Mouse (Mus musculus): ENCODE measurements around the gene Kcnj6. TPM values are rescaled to one million over a fixed set of nuclear protein-coding genes. Genes with fewer than 3 reads are reported as not detected.

The Kcnj6 gene
- polyA plus RNA-seq, 1 experiment from 2014 or later = 0.54 TPM

DNA sequence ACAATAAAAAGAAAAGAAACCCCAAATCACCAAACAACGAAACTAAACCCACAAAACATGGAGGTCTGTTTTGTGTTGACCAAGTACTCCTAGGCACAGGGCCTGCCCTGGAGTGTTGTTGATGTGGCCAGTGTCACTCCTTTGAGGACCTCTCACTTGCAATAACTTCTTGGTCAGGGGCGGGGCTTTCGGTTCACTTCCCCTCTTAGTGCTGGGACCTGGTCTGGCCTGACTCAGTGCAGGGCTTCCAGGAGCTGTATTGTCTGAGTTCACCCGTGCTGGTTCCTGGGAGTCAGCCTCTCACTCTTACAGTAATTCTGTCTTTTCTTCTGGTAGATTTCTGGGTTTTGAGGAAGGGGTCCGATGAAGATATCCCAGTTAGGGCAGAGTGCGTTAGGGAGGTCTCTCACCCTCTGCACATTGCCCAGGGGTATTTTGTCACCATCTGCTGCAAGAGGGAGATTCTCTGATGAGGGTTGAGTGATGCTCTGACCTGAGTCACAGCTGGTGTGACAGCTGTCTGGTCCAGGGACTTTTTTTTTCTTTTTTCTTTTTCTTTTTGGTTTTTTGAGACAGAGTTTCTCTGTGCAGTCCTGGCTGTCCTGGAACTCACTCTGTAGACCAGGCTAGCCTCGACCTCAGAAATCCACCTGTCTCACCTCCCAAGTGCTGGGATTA is 276.9 kb downstream of the Kcnj6 start:
- Histone ChIP-seq H3K4me2 (no peak overlapping the region), H3K36me3 (replicated peaks) (no peaks in the 10 kb centered on the region), H3K9ac (no peak overlapping the region), H3K9me3 (peaks cover 12% of the 10 kb centered on the region; the same call in 1 of the 2 replicates), H3K27me3 (no peaks in the 10 kb centered on the region; the same call in 1 of the 2 replicates), H3K4me1 (peaks cover 9% of the 10 kb centered on the region), H3K4me3 (replicated peaks) (no peak overlapping the region), H3K27ac (no peak overlapping the region)
- WGBS = 76% methylated on average over 7 of the region's 7 CpGs
- no peak for ATAC-seq (ENCODE audit: low FRiP score)

DNA sequence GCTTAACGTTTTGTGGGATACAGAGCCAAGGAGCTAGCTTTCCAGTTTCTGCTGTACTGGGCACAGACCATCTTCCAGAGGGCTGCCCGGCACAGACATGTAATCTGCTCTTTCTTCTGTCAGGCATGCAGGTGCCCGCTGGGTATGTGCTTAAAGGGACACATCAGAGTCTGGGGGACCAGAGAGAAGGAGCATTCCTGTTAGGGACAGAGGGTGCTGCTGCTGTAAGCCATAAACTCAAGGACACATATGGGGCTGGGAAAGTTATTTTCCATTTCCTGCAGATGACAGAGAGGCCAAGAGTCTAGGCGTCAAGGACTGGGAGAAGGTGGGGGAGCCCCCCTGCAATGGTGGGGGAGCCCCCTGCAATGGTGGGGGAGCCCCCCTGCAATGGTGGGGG is 278.0 kb downstream of the Kcnj6 start:
- ATAC-seq (ENCODE audit: low FRiP score) = no peak
- Histone ChIP-seq H3K4me1 (peaks cover 4% of the 10 kb centered on the region), H3K27ac (0 out of 2 replicates have a peak overlapping the region, but pooled peaks have one; percentile 0), H3K36me3 (replicated peaks) (no peaks in the 10 kb centered on the region), H3K4me2 (no peak overlapping the region), H3K4me3 (replicated peaks) (no peak overlapping the region), H3K9ac (no peak overlapping the region), H3K27me3 (peaks cover 5% of the 10 kb centered on the region), H3K9me3 (peaks cover 12% of the 10 kb centered on the region; the same call in 1 of the 2 replicates)
- 81% methylated on average over 4 of the region's 4 CpGs for WGBS

DNA sequence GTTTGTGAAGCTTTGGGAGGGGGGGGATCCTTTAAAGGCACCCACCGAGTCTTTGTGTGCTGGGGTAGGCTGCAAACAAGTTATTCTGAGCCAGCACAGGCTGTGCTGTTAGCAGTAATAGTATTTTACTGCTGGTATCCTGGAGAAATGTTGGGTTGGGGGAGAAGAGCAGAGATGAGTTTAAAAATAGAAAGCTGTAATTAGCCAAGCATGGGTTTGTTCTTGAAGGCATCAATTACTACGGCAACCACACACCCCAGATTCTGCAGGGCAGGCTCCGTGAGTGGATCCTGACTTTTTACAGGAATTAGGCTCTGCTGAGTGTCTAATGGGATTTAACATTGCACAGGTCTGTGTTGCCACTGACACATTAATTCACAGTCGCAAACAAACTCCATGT is 278.6 kb downstream of the Kcnj6 start:
- no peak for ATAC-seq (ENCODE audit: low FRiP score)
- WGBS = 62% methylated on average over 4 of the region's 4 CpGs
- H3K27ac ChIP-seq = 0 out of 2 replicates have a peak overlapping the region, but pooled peaks have one; percentile 0

GRCm38 (mm10) chr16:94717051-94717450 is 280.4 kb downstream of the Kcnj6 start:
- no peak for ATAC-seq (ENCODE audit: low FRiP score)
- Histone ChIP-seq H3K4me1 (peaks cover 5% of the 10 kb centered on the region; the same call in 1 of the 2 replicates), H3K9ac (no peak overlapping the region), H3K4me2 (no peak overlapping the region), H3K36me3 (replicated peaks) (no peaks in the 10 kb centered on the region), H3K9me3 (peaks cover 12% of the 10 kb centered on the region; the same call in 1 of the 2 replicates), H3K4me3 (replicated peaks) (no peak overlapping the region), H3K27me3 (peaks cover 8% of the 10 kb centered on the region), H3K27ac (no peak overlapping the region)
- WGBS = 95% methylated on average over 11 of the region's 11 CpGs

More for the DNA sequence above, 278.6 kb downstream of the Kcnj6 start:
- Histone ChIP-seq H3K27me3 (peaks cover 8% of the 10 kb centered on the region), H3K4me1 (peaks cover 4% of the 10 kb centered on the region), H3K4me2 (no peak overlapping the region), H3K9me3 (peaks cover 12% of the 10 kb centered on the region; the same call in 1 of the 2 replicates), H3K9ac (no peak overlapping the region), H3K36me3 (replicated peaks) (no peaks in the 10 kb centered on the region), H3K4me3 (replicated peaks) (no peak overlapping the region)

DNA sequence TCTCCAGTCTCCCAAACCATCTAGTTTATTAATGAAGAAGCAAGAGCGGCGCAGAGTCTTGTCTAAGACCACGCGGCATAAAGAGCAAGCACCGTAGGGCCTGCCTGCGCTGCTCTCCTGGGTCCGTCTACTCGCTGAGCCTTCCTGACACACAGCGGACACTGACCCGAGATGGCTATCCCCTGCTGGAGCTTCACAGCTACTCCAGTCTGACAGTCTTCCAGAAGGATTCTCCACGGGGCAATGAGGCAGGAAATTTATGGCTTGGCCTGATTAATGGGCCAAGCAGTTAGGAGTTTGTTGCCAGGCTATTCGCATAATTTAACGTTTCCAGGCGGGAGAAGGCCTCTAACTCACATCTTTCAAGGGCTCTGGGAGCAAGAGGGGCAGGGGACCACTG is 283.0 kb downstream of the Kcnj6 start:
- ATAC-seq (ENCODE audit: low FRiP score) = no peak
- 75% methylated on average over 14 of the region's 14 CpGs for WGBS
- no peak overlapping the region for H3K4me3 ChIP-seq (replicated peaks)

GRCm38 (mm10) chr16:94713480-94714094 is 283.9 kb downstream of the Kcnj6 start:
- Histone ChIP-seq H3K4me1 (peaks cover 5% of the 10 kb centered on the region; the same call in 1 of the 2 replicates), H3K9me3 (peaks cover 12% of the 10 kb centered on the region; the same call in 1 of the 2 replicates), H3K27ac (no peak overlapping the region), H3K4me3 (replicated peaks) (peak overlapping the region; percentile 21), H3K27me3 (peaks cover 8% of the 10 kb centered on the region; the same call in 1 of the 2 replicates), H3K9ac (no peak overlapping the region), H3K4me2 (peak overlapping the region; percentile 45), H3K36me3 (replicated peaks) (no peaks in the 10 kb centered on the region)
- WGBS = 10% methylated on average over 25 of the region's 25 CpGs
- peak; percentile 77 for ATAC-seq (ENCODE audit: low FRiP score)

More for the DNA sequence above, 283.0 kb downstream of the Kcnj6 start:
- H3K9ac ChIP-seq = no peak overlapping the region
- no peaks in the 10 kb centered on the region for H3K36me3 ChIP-seq (replicated peaks)
- no peak overlapping the region for H3K27ac ChIP-seq
- H3K9me3 ChIP-seq = peaks cover 12% of the 10 kb centered on the region; the same call in 1 of the 2 replicates
- peaks cover 8% of the 10 kb centered on the region; the same call in 1 of the 2 replicates for H3K27me3 ChIP-seq
- H3K4me1 ChIP-seq = peaks cover 5% of the 10 kb centered on the region; the same call in 1 of the 2 replicates
- no peak overlapping the region for H3K4me2 ChIP-seq

- Histone ChIP-seq H3K27ac (no peak overlapping the region), H3K9ac (no peak overlapping the region), H3K36me3 (replicated peaks) (no peaks in the 10 kb centered on the region), H3K4me2 (no peak overlapping the region), H3K27me3 (no peaks in the 10 kb centered on the region), H3K4me1 (no peaks in the 10 kb centered on the region), H3K9me3 (no peaks in the 10 kb centered on the region), H3K4me3 (replicated peaks) (no peak overlapping the region)
- 89% methylated on average over 4 of the region's 4 CpGs for WGBS
- no peak for ATAC-seq (ENCODE audit: low FRiP score)
Measured at GRCm38 (mm10) chr16:94701971-94702370, 295.5 kb downstream of the Kcnj6 start.

- Histone ChIP-seq H3K9me3 (no peaks in the 10 kb centered on the region), H3K4me1 (no peaks in the 10 kb centered on the region), H3K27me3 (no peaks in the 10 kb centered on the region), H3K4me2 (no peak overlapping the region), H3K4me3 (replicated peaks) (no peak overlapping the region), H3K27ac (0 out of 2 replicates have a peak overlapping the region, but pooled peaks have one; percentile 8), H3K9ac (no peak overlapping the region), H3K36me3 (replicated peaks) (peaks cover 3% of the 10 kb centered on the region; the same call in 1 of the 2 replicates)
- 85% methylated on average over 4 of the region's 4 CpGs for WGBS
- no peak for ATAC-seq (ENCODE audit: low FRiP score)
Measured at GRCm38 (mm10) chr16:94701141-94701540, 296.4 kb downstream of the Kcnj6 start.

Small RNAs within 50 kb of the gene (microRNA-seq; reads per million reads assigned to microRNA genes)
- gene Gm22745 = not detected
